Mouse (Mus musculus) monocyte, adult 5-6 weeks (primary cell): Measurements from ENCODE around the gene Cdc42ep1. TPM values are rescaled to one million over a fixed set of nuclear protein-coding genes. Genes with fewer than 3 reads are reported as not detected.

ENCODE experiments used
- ATAC-seq: fragments of 153-309, 156-312 bp; replicated peaks from 2 replicates; pipeline ENCODE4 v1.8.0; 2017; ENCODE audit warnings: mild to moderate bottlenecking; ENCODE audit not compliant: low TSS enrichment, insufficient number of reproducible peaks, severe bottlenecking, poor library complexity, low FRiP score
- total RNA-seq: library from RNA; stranded (forward); fragments of 200-1000, 200-491, 200-594 nt; gene quantifications from 3 replicates; pipeline ENCODE4 v1.2.3, GENCODE M21; 2017

The Cdc42ep1 gene
- total RNA-seq, 1 experiment from 2014 or later = 0.29 TPM

GRCm38 (mm10) chr15:78872021-78872608 is 29.7 kb downstream of the Cdc42ep1 start:
- ATAC-seq = no peak

- no peak for ATAC-seq
Observed at GRCm38 (mm10) chr15:78873803-78874435, 31.5 kb downstream of the Cdc42ep1 start.

DNA sequence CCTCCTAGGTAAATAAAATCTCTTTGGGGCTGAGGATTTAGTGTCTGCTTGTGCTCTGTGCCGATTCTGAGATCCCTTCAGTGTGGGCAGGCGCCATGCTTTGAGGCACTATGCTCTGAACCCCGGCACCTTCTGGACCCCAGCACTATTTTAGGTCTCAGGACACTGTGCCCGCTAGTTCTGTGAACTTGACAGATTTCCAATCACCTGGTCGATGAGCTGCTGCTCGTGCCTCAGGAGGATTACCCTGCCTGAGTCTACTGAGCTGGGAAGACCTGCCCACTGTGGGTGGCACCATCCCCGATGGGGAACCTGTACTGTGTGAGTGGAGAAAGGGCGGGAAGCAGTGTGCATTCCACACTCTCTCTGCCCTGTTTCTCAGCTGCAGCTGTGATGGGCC is 32.6 kb downstream of the Cdc42ep1 start:
- no peak for ATAC-seq

- ATAC-seq = no peak
Observed at GRCm38 (mm10) chr15:78875537-78875936, 33.1 kb downstream of the Cdc42ep1 start.

GRCm38 (mm10) chr15:78876258-78876696 is 33.9 kb downstream of the Cdc42ep1 start:
- ATAC-seq = 0 out of 2 replicates have a peak, but pooled peaks have one; percentile 11

- ATAC-seq = peak; percentile 77
Observed at GRCm38 (mm10) chr15:78876991-78877809, 34.8 kb downstream of the Cdc42ep1 start, which contains the start of gene Gga1. Gene Gga1 (plus strand): TSS chr15:78877190.

DNA sequence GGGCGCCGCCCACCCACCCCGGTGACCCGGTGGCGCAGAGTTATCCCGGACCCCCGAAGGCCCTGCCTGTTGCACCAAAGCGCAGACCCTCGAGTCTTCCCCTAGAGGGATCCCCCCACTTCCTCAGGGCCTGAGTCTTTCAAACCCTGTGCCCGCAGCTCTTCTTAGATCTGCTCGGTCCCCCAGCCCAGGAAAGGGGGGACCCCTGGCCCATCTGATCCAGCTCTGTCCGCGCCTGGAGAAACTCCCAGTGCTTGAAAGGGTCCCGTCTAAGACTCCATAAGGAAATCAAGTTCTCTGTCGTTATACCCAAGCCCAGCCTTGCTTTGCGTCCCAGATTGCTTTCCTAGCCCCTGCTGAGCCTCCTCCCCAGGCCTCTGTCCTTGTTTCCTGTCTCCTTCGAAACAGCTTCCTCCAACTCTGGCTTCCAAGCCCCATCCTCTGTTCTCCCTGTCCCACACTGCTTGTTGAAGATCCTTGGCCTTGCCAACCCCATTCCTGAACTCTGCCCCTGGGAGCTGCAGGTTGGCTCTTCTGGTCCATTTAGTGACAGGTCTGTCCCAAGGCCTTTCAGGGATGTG is 35.5 kb downstream of the Cdc42ep1 start:
- no peak for ATAC-seq

- ATAC-seq = peak; percentile 45
Observed at GRCm38 (mm10) chr15:78878792-78879516, 36.5 kb downstream of the Cdc42ep1 start.

DNA sequence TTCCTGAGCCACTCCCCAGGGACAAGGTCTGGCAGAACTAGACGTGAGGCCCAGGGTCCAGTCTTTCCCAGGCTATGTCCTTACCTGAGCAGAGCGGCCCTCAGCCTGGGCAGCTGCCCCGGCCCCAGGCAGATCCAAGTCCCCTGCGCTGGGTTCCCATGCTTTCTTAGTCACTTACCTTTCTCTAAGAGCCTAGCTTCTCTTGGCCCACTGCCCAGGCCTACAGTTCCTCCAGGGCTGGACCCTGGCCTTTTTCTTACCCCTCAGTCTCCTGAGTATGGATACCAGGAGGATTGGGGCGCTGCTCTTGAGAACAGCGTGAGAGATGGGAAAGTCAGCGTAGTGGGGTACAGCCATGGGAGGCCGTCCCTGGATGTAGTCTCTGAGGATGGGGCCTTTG is 38.0 kb downstream of the Cdc42ep1 start:
- ATAC-seq = no peak

DNA sequence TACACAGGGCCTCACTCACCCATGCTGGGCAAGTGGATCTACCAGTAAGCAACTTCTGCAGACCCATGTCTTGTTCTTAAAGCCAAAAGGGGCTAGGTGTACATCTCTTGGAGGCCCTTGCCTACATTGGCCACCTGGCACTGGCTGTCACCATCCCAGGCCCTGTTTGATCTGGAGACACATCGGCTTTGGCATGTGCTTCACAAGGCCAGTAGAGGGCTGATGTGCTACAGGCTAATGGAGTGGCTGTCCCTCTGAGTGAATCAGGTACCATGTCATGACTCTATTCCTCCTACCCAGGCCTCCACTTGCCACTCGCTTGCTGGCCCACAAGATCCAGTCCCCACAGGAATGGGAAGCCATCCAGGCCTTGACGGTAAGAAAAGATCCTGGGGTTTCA is 39.4 kb downstream of the Cdc42ep1 start:
- no peak for ATAC-seq

- no peak for ATAC-seq
Observed at GRCm38 (mm10) chr15:78889401-78889853, 47.0 kb downstream of the Cdc42ep1 start.

DNA sequence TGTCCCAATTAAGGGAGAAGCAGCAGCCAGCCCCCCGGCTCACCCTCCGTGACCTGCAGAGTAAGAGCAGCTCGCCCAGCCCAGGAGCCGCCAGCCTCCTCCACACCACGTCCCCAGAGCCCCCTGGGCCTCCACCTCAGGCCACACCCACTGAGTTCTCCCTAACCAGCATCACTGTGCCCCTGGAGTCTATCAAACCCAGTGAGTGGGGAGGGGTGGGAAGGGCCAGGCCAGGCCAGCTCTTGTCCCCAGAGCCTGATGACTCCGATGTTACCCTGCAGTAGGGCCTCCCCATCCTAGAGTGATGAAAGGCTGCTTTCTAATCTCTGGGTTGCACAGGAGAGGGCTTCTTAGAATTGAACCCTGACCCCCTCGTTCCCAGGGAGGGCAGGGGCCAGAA is 50.0 kb downstream of the Cdc42ep1 start:
- ATAC-seq = no peak

GRCm38 (mm10) chr15:78894726-78895125 is 52.3 kb downstream of the Cdc42ep1 start:
- ATAC-seq = no peak

GRCm38 (mm10) chr15:78895741-78896140 is 53.3 kb downstream of the Cdc42ep1 start:
- 0 out of 2 replicates have a peak, but pooled peaks have one; percentile 2 for ATAC-seq

GRCm38 (mm10) chr15:78896149-78896548 is 53.7 kb downstream of the Cdc42ep1 start:
- peak; percentile 42; the same call in 1 of the 2 replicates for ATAC-seq

DNA sequence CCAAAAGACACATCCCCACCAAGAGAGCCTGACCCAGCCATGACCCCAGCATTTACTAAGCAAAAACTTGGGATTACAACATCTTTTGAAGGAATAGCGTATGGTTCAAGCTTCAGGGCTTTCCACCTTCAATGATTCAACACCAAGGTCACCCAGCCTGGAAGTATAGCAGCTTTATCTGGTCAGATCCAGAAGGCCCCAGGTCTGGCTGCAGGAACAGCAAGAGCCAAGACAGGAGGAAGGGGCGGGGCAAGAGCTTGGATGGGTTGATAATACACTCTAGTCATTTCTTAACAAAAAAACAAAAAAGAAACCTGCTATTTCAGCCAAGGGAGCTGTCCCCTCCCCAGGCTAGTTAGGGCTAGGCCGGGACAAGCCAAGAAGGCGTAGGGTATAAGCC is 55.1 kb downstream of the Cdc42ep1 start:
- no peak for ATAC-seq

- no peak for ATAC-seq
Observed at GRCm38 (mm10) chr15:78898507-78899001, 56.1 kb downstream of the Cdc42ep1 start.

- no peak for ATAC-seq
Observed at GRCm38 (mm10) chr15:78899409-78899739, 57.0 kb downstream of the Cdc42ep1 start, which contains the start of gene Gm49510. Gene Gm49510 (plus strand): TSS chr15:78899667.
